19 mouse cellular contexts compared by ENCODE assay signal in genomic region chr13:36257213-36257612, GRCm38 (mm10).
"Had no signal": no experiment of that assay in that cellular context is flagged by ENCODE, and none has a peak within 500 bp of the region (broad histone marks: within the 10 kb centered on the region; RNA-seq: fewer than 3 reads in every experiment).

No protein-coding gene starts in this region.

- H3K4me2 ChIP-seq: kidney, embryonic 15.5 days; limb, embryonic 12.5 days; limb, embryonic 15.5 days; liver, embryonic 11.5 days; lung, embryonic 15.5 days; midbrain, embryonic 12.5 days had no signal

- H3K9ac ChIP-seq: kidney, embryonic 15.5 days; limb, embryonic 12.5 days; limb, embryonic 15.5 days; liver, embryonic 14.5 days; liver, postnatal 0 days; lung, embryonic 15.5 days; midbrain, embryonic 12.5 days had no signal

- H3K4me1 ChIP-seq: kidney, embryonic 15.5 days; limb, embryonic 12.5 days; limb, embryonic 15.5 days; lung, embryonic 15.5 days; midbrain, embryonic 12.5 days had no signal

- H3K27me3 ChIP-seq: kidney, embryonic 15.5 days; limb, embryonic 12.5 days; limb, embryonic 15.5 days; lung, embryonic 15.5 days; megakaryocyte, embryonic 14.5 days; midbrain, embryonic 12.5 days had no signal

- H3K9me3 ChIP-seq: limb, embryonic 15.5 days; lung, embryonic 15.5 days had no signal

- ATAC-seq: liver, postnatal 0 days had no signal

- H3K4me3 ChIP-seq: kidney, embryonic 15.5 days; left cerebral cortex, adult 2 months; limb, embryonic 12.5 days; limb, embryonic 15.5 days; lung, embryonic 15.5 days; megakaryocyte, embryonic 14.5 days; midbrain, embryonic 12.5 days had no signal

- H3K27ac ChIP-seq: kidney, embryonic 15.5 days; left cerebral cortex, adult 2 months; limb, embryonic 12.5 days; limb, embryonic 15.5 days; liver, embryonic 14.5 days; lung, embryonic 15.5 days; midbrain, embryonic 12.5 days had no signal

- H3K36me3 ChIP-seq: limb, embryonic 15.5 days; lung, embryonic 15.5 days; midbrain, embryonic 12.5 days had no signal

- DNase-seq: kidney, adult 8-10 months; kidney, postnatal 10 days; kidney, postnatal 36 days; layer of hippocampus, postnatal 36 days; left cerebral cortex, postnatal 4 days; liver, postnatal 0 days; lung, postnatal 10 days; lung, postnatal 36 days; thymus, adult 18-20 months; thymus, postnatal 36 days had no signal
